Mouse (Mus musculus) kidney, embryonic 16.5 days (tissue): ENCODE measurements at regions not wholly inside any gene's neighbourhood (a gene's known extent, or its start where the extent isn't known, plus 50 kb on each side); places are given as distances from the start of the nearest gene placed in this dataset.
"Not testable (repeated sequence)": the region's sequence is repeated elsewhere in the genome, so short reads cannot be mapped to it uniquely, and the experiment has no call there.

Source experiments
- ATAC-seq: fragments of 200-750 bp; cut with Nextera tagmentation; 2 replicates; pipeline ENCODE4 v1.8.0; 2017; ENCODE audit warnings: moderate TSS enrichment; ENCODE audit not compliant: low FRiP score, low TSS enrichment
- H3K27ac ChIP-seq: fragments of 300-500 bp; sonication (generic); 2 replicates; pipeline ENCODE4 v1.5.1; 2014; ENCODE audit warnings: low read length
- H3K27me3 ChIP-seq: fragments of 300-500 bp; sonication (generic); 2 replicates; pipeline ENCODE4 v1.6.1; 2014; ENCODE audit warnings: low read length, control low read depth, mixed read lengths; ENCODE audit not compliant: insufficient read depth
- H3K36me3 ChIP-seq: fragments of 300-500 bp; sonication (generic); 2 replicates; pipeline ENCODE4 v1.6.1; 2014; ENCODE audit warnings: low read length, control low read depth, mixed read lengths; ENCODE audit not compliant: insufficient read depth
- H3K4me1 ChIP-seq: fragments of 300-500 bp; sonication (generic); 2 replicates; pipeline ENCODE4 v1.6.1; 2014; ENCODE audit warnings: low read length, control low read depth, mixed read lengths; ENCODE audit not compliant: insufficient read depth
- H3K4me2 ChIP-seq: fragments of 300-500 bp; sonication (generic); replicated peaks from 2 replicates; pipeline ENCODE4 v1.6.1; 2014; ENCODE audit warnings: low read depth, low read length
- H3K4me3 ChIP-seq: fragments of 300-500 bp; sonication (generic); 2 replicates; pipeline ENCODE4 v1.5.1; 2014; ENCODE audit warnings: mild to moderate bottlenecking, low read length
- H3K9ac ChIP-seq: fragments of 300-500 bp; sonication (generic); replicated peaks from 2 replicates; pipeline ENCODE4 v1.6.1; 2014; ENCODE audit warnings: low read length
- H3K9me3 ChIP-seq: fragments of 300-500 bp; sonication (generic); 2 replicates; pipeline ENCODE4 v1.6.1; 2016; ENCODE audit warnings: low read length, control low read depth
- WGBS: fragments of 180-500 bp; shearing (Covaris S2); extraction: QIAGEN DNeasy Blood & Tissue Kit; methylation state at CpG from one replicate; pipeline ENCODE4 v1.1.7; 2014; 5-methylcytosine and 5-hydroxymethylcytosine counted together

- H3K4me3 ChIP-seq: no peak overlapping the region
- no peak overlapping the region for H3K4me2 ChIP-seq
- H3K9me3 ChIP-seq: no peaks in the 10 kb centered on the region
- no peak for ATAC-seq
- peaks cover 6% of the 10 kb centered on the region for H3K4me1 ChIP-seq
- no peak overlapping the region for H3K27ac ChIP-seq
- no peaks in the 10 kb centered on the region for H3K36me3 ChIP-seq
- H3K27me3 ChIP-seq: no peaks in the 10 kb centered on the region
- H3K9ac ChIP-seq: no peak overlapping the region
- 71% methylated on average over 4 of the region's 4 CpGs for WGBS
These were observed 173.1 kb upstream of the Rhobtb1 start for GRCm38 (mm10) chr10:68978115-68978514.

GRCm38 (mm10) chr10:68979949-68980348 is 171.3 kb upstream of the Rhobtb1 start:
- Histone ChIP-seq H3K27me3 (no peaks in the 10 kb centered on the region), H3K27ac (no peak overlapping the region), H3K4me2 (no peak overlapping the region), H3K36me3 (no peaks in the 10 kb centered on the region), H3K4me1 (peaks cover 6% of the 10 kb centered on the region), H3K9ac (no peak overlapping the region), H3K4me3 (no peak overlapping the region), H3K9me3 (no peaks in the 10 kb centered on the region)
- ATAC-seq: no peak
- WGBS: 63% methylated on average over 7 of the region's 7 CpGs

- ATAC-seq: no peak
- Histone ChIP-seq H3K9ac (no peak overlapping the region), H3K4me1 (no peaks in the 10 kb centered on the region), H3K36me3 (no peaks in the 10 kb centered on the region), H3K9me3 (no peaks in the 10 kb centered on the region), H3K4me3 (no peak overlapping the region), H3K27me3 (no peaks in the 10 kb centered on the region), H3K27ac (no peak overlapping the region), H3K4me2 (no peak overlapping the region)
- WGBS: 84% methylated on average over 8 of the region's 8 CpGs
These were observed 168.9 kb upstream of the Rhobtb1 start for GRCm38 (mm10) chr10:68982288-68982687.

GRCm38 (mm10) chr10:68990584-68990983 is 160.7 kb upstream of the Rhobtb1 start:
- Histone ChIP-seq H3K4me2 (no peak overlapping the region), H3K9ac (no peak overlapping the region), H3K4me1 (no peaks in the 10 kb centered on the region; the same call in 1 of the 2 replicates), H3K4me3 (no peak overlapping the region), H3K27ac (no peak overlapping the region), H3K9me3 (no peaks in the 10 kb centered on the region), H3K27me3 (no peaks in the 10 kb centered on the region), H3K36me3 (no peaks in the 10 kb centered on the region)
- WGBS: 83% methylated on average over 6 of the region's 6 CpGs
- no peak for ATAC-seq

GRCm38 (mm10) chr10:68999610-69000009 is 151.6 kb upstream of the Rhobtb1 start:
- no peak overlapping the region for H3K4me2 ChIP-seq
- H3K36me3 ChIP-seq: no peaks in the 10 kb centered on the region
- whole genome bisulfite sequencing: 91% methylated on average over 6 of the region's 6 CpGs
- H3K27me3 ChIP-seq: no peaks in the 10 kb centered on the region
- H3K4me3 ChIP-seq: no peak overlapping the region
- no peak for ATAC-seq
- peaks cover 6% of the 10 kb centered on the region; the same call in 1 of the 2 replicates for H3K9me3 ChIP-seq
- H3K27ac ChIP-seq: no peak overlapping the region
- H3K9ac ChIP-seq: no peak overlapping the region
- H3K4me1 ChIP-seq: no peaks in the 10 kb centered on the region

- no peak overlapping the region for H3K9ac ChIP-seq
- no peak overlapping the region for H3K4me2 ChIP-seq
- H3K27me3 ChIP-seq: no peaks in the 10 kb centered on the region
- no peak overlapping the region for H3K4me3 ChIP-seq
- H3K9me3 ChIP-seq: peaks cover 6% of the 10 kb centered on the region; the same call in 1 of the 2 replicates
- no peak overlapping the region for H3K27ac ChIP-seq
- WGBS: 88% methylated on average over 12 of the region's 12 CpGs
- no peak for ATAC-seq
- H3K36me3 ChIP-seq: no peaks in the 10 kb centered on the region
- H3K4me1 ChIP-seq: no peaks in the 10 kb centered on the region
These were observed 149.4 kb upstream of the Rhobtb1 start for GRCm38 (mm10) chr10:69001654-69002435.

- no peak overlapping the region for H3K9ac ChIP-seq
- no peak overlapping the region for H3K4me3 ChIP-seq
- H3K4me2 ChIP-seq: no peak overlapping the region
- no peaks in the 10 kb centered on the region for H3K4me1 ChIP-seq
- no peak overlapping the region for H3K27ac ChIP-seq
- peaks cover 5% of the 10 kb centered on the region for H3K9me3 ChIP-seq
- H3K27me3 ChIP-seq: no peaks in the 10 kb centered on the region
- WGBS: 34% methylated on average over 9 of the region's 9 CpGs
- ATAC-seq: no peak
- no peaks in the 10 kb centered on the region for H3K36me3 ChIP-seq
These were observed 145.9 kb upstream of the Rhobtb1 start for GRCm38 (mm10) chr10:69005199-69005872.

- H3K9me3 ChIP-seq, H3K36me3 ChIP-seq, H3K4me2 ChIP-seq, H3K27ac ChIP-seq, H3K9ac ChIP-seq, ATAC-seq, H3K4me1 ChIP-seq, H3K27me3 ChIP-seq, H3K4me3 ChIP-seq: not testable (repeated sequence)
- WGBS: 87% methylated on average over 8 of the region's 8 CpGs
These were observed 142.6 kb upstream of the Rhobtb1 start for GRCm38 (mm10) chr10:69008679-69009078.

- no peak overlapping the region; the same call in 1 of the 2 replicates for H3K4me2 ChIP-seq
- WGBS: 69% methylated on average over 30 of the region's 30 CpGs
These were observed 130.2 kb upstream of the Rhobtb1 start for GRCm38 (mm10) chr10:69020811-69021743.

More at GRCm38 (mm10) chr10:69020811-69021743, 130.2 kb upstream of the Rhobtb1 start:
- Histone ChIP-seq H3K9me3 (no peaks in the 10 kb centered on the region), H3K27me3 (no peaks in the 10 kb centered on the region), H3K4me3 (no peak overlapping the region), H3K4me1 (0 out of 2 replicates have a peak, but pooled peaks cover 4% of the 10 kb centered on the region), H3K36me3 (no peaks in the 10 kb centered on the region), H3K9ac (no peak overlapping the region), H3K27ac (no peak overlapping the region)
- ATAC-seq: no peak
